Mouse (Mus musculus): ENCODE results near the gene Cytl1.

GRCm38 (mm10) chr5:37695773-37696172 lies 39.5 kb upstream of the Cytl1 start:
- TF ChIP-seq CTCF (IDR thresholded peaks at IDR 0.05; ENCODE audit: low read depth, low read length) (no peak), POLR2A (IDR thresholded peaks at IDR 0.05; ENCODE audit: borderline replicate concordance, low read depth, low read length) (no peak)
